Mouse (Mus musculus): ENCODE measurements around the gene Col16a1. TPM values are rescaled to one million over a fixed set of nuclear protein-coding genes. Genes with fewer than 3 reads are reported as not detected.

Gene Col16a1
- total RNA-seq, 2 experiments from 2014 or later = 61.7 to 92.4 TPM

DNA sequence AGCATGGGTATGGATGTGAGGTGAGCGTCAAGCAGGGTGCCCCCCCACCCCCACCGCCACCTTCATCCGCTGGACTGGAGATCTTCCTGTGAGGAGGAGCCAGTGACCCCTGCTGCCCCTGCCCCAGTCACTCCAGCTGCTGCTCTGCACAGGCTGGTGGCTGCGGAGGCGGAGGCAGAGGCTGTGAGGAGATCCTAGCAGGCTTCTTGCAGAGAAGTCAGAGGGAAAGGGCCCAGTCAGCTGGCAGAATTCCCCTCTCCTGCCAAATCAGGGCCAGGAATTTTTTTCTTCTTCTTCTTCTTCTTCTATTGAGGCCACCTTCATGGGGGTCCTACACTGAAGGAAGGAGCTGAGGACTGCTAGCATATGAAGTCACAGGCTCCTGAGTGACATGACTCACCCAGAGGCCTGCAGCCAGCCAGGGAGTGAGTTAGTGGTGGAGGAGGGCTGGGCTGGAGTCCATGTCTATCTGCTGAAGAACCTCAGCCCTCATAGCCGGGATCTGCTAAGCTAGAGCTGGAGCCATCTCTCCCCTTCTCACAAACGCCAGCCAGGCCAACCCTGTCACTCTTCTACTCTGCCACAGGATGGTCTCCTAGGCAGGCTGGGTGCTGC, 36.8 kb downstream of the Col16a1 start:
- no peak for DNase-seq

DNA sequence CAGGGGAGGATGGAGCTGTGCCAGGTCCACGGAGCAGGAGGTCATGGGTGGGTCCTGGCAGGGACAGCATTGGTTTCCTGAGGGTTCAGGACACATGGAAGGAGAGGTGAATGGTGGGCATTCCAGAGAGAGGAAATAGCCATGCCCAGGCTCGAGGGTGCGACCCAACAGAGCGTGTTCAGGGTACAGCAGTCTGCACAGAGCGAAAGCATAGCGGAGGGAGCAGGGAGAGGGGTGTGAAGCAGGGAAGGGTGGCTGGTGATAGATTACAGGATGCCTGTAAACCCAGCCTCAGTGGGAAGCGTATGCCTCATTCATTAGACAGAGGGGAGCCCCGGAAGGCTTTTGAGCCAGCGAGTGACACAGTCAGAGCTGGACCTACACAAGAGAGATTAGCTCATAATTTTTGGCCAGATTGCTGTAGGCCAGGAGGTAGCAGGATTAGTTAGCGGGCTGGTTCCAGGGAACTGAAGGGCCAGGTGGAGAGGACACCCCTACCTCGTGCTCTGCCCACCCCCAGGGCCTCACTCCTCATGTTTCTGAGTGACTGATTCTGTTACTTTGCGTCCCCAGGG, 37.7 kb downstream of the Col16a1 start:
- DNase-seq = no peak

DNA sequence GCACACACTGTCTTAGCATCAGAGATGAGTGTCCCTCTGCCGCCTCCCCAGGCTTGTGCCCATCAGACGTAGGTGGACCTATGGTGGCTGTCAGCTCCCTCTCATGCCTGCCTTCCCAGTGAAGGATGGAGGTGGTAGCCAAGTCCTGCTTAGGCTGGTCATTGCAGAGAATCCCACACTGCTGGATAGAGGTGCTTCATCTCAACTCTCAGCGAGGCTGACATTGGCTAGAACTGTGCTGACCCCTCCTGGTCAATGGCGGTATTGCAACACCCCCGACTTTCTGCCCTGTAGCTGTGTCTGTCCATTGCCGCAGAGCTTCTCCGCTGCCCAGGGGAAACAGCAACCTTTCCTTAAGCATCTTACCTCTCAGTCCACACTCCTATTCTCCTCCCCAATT, 39.7 kb downstream of the Col16a1 start:
- peak; percentile 96 for DNase-seq

DNA sequence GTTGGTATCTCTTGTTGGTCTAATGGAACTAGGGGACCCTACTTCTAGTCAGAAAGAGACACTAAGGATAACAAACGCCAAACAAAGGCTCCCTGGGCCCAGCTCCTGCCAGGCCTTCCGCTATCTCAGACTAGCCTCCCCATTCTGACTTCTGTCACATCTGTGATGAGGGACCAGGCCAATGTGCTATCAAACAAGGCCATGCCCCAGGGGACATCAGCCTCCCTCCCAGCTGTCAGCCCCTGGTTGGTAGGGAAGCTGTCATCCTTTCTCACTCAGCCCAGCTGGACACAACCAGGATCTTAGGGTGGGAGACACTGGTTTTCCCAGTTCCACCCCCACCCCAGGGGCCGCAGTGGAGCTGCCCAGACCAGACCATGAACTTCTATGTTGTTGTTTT, 47.5 kb downstream of the Col16a1 start:
- DNase-seq = no peak

DNA sequence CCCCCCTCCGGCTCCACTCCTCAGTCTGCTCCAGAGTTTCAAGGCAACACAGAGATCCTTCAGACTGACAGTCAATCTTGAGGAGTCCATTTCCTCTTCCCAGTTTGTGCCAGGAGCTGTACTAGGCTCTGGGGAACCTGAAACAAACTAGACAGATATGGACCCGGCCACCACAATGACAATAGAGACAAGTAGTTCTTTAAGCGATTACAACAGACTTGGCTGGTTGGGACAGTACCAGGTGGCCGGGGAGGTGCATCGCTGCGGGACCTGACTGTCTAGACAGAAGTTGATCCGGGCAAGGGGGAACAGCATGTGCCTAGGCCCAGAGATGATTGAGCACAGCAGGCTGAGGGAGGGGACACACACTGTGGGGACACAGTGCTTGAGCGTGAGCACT, 53.5 kb downstream of the Col16a1 start:
- DNase-seq = no peak

DNA sequence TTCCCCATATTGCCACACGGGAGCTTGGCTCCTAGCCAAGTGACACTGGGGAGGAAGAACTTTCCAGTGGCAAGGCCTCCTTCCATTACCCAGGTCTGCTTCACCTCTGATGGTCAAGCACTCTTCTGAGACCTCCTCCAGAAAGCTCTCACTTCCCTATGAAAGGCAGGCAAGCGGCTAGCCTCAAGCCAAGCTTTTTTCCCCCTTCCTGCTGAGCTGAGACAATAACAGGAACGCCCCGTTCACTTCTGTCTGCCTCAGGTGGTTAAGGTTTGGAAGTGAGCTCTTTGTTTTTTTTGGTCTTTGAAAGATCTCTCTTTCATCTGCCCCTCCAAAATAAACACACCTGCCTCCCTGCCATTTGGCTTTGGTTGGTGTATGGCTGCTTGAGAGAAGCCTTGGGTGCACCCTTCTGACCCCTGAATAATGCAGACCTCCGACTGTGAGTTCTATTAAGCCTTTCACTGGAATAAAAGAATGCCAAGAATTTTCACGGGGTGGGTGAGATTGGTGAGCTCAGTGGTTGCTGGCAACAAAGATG, 54.5 kb downstream of the Col16a1 start, which contains the start of gene Pef1:
TSS of gene Pef1 (plus strand) at position 448 of the 541 bp plus-strand sequence.
- no peak for DNase-seq

DNA sequence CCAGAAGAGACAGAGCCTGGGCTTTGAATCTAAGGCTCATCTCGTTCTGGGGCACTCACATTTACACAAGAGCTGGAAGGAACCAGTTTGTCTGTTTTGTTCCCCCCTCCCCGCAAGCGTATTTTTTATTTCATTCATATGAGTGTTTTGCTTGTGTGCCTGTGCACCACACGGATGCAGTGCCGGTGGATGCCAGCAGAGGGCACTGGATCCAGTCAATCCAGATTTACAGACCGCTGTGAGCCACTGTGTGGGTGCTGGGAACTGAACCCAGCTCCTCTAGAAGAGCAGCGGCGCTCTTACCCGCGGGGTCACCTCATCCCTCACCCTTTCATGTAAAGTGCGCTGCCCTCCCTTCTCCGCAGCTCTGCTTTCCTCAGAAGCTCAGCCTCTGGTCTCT, 56.0 kb downstream of the Col16a1 start:
- DNase-seq = no peak

DNA sequence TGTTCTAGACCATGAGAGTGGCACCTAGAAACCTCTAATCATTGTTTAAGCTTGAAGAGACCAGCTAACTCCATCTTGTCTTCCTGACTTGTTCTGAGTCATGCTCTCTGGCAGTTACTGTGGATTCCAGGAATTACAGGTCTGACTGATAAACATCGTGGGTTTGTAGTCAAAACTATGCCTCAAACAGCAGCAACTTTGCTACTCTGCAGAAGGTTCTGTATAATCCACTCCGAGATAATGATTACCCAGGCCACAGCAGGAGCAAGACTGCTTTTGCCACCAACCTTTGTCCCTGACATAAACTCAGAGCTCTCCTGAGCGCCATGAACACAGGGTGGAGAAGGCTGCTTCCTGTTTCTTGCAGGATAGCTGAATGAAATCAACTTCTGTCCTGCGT, 56.9 kb downstream of the Col16a1 start:
- no peak for DNase-seq

DNA sequence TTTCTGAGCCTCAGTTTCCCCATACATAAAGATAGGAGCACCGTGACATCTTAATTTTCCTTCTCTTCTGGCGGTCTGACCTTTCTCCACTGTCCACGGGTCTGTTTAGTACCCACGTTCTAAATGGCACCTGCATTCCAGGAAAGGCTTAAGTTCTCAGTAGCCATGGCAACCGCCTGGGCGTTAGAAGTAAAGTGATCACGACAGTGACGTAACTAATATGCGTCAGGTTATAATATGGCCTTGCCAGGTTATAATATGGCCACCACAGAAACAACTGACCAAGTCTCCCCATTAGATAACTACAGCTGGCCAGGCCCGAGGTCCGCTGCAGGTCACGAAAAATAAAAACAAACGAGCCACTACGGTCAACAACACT, 59.4 kb downstream of the Col16a1 start:
- DNase-seq = no peak

DNA sequence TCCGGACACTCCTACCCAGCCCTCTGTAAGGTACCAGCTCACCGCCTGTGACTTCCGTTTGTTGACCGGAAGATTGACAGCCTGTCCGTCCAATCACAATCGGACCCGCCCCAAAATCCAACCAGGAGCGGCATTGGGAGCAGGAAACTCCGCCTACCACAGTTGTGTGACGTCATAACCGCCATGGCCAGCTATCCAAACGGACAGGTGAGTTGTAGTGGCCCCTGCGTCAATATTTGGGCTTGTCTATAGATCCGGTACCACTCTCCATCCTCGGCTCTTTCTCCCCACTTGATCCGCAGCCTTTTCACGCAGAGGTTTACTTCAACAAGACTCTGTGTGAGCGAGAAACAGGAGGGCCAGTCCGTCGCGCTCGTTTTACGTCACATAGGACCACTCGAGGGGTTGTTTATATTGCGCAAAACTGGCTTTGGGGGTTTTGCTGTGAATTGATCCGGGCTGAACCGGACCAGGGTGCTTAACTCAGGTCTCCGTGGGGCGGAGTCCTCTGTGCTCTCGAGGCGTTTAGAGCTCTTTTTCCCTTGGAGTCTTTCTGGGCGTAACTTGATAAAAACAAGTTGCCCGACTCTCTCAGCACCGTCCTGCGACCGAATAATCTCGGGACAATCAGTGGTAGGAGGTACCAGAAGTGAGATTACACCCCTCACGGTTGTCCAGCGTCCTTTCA, 59.9 kb downstream of the Col16a1 start:
- DNase-seq = peak; percentile 100

DNA sequence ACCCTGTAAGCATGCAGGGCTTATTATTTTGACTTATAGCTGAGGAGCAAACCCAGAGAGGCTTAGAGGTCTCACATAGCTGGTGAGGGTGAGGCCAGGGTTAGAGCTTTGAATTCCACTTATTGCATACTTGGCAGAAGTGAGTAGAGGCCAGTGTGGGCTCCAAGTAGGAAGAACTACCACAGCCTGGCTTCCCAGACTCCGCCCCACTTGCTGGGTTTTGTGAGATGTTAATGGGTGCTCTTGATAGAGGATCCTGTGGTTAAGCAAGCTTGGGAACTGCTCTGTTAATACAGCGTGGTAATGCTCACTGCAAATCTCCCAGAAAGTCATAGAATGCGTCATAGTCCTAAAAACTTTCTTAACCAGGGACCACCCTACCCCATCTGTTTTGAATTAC, 61.3 kb downstream of the Col16a1 start:
- no peak for DNase-seq

DNA sequence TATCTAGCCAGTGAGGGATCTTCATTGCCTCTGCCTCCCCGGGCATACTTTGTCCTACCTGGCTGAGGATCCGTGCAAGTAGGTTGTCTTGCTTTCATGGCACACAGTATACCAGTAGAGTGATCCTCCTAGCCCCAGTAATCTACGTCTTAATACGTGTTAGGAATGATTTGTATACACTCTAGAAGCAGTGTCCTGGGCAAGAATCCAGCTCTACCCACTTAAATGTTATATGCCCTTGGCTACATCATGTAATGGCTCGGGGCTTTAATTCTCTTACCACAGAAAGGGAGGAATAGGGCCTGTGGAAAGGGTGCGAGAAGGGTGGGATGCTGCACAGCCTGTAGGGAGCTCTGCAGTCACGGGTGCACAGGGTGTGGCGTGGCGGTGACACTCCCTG, 62.0 kb downstream of the Col16a1 start:
- DNase-seq = no peak

DNA sequence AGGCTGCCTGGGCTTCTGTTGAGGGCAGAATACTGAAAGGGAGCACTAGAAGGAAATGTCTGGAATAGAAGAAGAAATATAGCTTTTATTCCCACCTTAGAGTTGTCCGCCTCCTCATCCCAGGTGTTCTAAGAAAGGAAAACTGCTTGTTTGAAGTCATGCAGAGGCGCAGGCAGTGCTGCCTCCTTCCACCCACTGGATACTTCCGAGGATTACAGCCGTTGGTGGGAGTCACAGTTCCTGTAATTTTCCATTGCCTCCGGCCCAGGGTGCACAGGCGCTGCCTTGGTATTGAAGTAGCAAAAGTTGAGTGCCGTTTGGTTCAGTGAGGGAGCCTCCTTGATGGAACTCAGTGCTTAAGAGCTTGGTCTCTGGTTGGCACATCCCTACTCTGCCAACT, 62.5 kb downstream of the Col16a1 start:
- DNase-seq = no peak

DNA sequence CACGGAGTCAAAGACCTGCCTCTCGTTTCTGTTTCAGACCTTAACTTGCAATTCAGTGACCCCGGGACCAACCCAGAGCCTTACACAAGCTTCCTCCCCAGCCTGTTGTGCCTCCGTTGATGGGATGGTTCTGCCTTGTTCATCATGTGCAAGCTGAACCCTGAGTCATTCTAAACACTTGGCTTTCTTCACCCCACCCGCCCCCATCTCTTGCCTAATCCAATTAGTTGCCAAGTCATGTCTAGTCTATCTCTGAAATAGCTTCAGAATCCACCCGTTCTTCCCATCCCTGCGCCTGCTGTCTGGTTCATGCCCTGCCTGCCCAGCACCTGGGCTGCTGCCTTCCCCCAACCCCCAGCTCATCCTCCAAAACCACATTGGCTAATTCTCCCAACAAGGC, 64.7 kb downstream of the Col16a1 start:
- no peak for DNase-seq

DNA sequence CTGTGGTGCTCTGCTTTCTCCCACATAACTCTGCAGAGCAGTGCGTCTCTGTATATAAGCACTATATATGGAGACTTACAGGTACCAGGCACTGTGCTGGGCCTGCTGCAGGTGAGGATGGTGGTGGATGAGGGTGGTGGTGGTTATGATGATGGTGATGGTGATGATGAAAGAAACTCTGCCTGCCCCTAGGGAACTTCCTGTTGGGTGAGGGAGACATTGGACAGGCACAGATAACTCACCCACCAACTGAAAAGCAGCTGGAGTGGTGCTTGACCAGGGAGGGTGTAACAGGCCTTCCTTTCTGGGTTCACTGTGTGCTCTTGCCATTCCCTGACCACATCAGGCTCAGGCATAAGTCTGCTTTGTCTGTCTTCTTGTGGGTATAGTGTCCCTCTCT, 65.1 kb downstream of the Col16a1 start:
- DNase-seq = no peak

DNA sequence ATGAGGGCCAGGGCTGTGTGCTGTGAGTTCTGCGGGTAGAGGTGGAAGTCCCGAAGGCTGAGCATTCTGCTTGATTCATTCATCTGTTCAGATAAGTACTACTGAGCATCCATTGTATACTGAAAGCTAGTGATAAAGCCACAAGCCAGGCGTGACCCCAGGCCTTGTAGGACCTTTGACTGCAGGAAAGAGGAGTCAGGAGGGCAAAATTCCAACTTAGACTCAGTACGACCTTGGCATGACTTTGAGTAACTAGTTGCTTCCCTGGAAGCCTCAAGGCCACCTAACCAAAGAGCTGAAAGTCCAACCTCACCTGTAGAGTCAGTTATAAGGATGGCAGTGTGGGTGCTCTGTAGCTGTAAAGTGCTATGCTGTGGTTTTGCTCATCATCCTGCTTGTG, 73.1 kb downstream of the Col16a1 start:
- no peak for DNase-seq

DNA sequence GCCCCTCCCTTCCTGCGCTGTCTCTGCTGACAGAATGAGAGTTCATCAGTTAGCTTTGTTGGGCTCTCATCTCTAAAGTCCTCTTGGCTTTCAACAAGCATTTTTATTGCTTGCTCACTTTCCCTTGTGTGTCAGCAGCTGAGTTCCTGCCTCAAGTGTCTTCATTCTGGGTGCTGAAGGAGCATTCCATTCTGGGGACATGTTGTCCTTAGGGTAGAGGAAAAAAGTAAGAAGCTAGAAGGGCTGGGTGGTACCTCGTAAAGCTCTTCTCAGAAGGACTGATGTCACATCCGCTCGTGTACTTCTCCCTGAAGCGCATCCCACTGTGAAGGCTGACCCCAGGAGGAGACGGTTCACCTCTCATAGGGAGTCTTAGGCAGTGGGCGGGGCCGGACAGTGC, 73.9 kb downstream of the Col16a1 start:
- no peak for DNase-seq

DNA sequence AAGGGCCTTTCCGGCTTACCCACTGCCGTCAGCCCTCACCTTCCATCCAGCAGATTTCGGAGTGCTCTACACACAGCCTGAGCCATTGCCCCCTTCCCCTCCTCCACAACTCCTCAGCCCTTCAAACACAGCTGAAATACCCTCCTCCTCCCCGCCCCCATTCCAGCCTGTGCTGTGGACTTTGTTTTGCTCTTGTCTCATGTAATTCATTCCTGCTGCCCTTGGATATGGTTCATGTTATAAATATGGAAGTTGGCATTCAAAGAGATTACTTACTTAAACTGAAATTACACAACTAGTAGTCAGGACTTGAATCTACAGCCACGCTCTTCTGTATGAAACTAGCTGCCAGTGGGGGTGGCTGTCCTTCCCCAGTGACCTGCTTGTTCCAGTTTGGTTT, 75.4 kb downstream of the Col16a1 start:
- no peak for DNase-seq

DNA sequence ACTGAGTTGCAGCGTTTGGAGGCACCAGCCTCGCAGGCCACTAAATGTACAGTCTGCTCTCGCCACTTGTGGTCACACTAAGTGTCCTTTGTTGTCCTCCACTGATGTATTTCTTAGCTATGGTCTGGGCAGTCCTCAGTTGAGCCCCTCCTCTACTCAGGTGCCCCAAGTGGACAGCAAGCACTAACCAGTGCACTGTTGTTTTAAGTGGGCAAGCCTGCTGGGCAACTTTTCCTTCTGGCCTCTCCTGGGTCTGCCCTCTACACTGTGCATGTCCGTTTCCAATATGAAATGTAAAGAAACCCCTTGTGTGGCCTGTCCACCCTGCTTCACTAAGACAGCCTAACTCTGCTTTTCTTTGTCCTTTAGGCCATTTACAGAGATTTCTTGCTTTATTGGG, 76.5 kb downstream of the Col16a1 start:
- no peak for DNase-seq

DNA sequence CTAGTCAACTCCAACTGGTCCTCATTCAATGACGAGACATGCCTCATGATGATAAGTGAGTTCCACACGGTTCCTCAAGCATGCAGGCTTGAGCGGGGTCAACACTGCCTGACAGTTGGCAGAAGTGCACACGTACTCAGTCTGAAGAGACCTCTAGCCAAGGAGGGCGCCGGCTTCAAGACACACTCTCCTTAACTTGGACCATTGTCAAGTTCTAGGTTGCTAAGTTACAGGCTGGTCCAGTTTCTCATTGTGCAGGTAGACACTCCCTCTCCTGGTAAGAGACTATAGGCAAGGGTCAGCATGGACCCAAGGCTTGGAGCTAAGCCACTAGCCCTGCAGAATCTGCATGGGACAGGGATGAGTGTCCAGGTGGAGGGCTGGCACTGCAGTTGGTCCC, 77.5 kb downstream of the Col16a1 start:
- DNase-seq = no peak

DNA sequence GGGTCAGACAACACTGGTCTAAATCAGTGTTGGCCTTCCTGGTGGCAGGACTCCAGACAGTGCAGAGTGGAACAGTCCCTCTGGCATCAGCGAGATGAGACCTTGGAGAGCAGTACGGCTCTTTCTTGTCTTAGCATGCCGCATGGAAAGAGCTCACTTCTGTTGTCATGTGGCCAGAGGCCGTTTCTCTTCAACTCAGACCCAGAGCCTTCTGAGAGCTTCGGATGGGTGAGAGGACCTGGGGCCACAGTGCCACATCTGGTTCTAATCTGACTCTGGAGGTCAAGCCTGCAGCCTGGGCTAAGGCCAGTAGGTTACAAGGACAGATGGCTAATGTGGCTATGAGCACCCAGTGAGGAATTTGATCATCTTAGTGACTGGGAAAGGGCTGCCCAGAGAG, 78.3 kb downstream of the Col16a1 start:
- DNase-seq = no peak

DNA sequence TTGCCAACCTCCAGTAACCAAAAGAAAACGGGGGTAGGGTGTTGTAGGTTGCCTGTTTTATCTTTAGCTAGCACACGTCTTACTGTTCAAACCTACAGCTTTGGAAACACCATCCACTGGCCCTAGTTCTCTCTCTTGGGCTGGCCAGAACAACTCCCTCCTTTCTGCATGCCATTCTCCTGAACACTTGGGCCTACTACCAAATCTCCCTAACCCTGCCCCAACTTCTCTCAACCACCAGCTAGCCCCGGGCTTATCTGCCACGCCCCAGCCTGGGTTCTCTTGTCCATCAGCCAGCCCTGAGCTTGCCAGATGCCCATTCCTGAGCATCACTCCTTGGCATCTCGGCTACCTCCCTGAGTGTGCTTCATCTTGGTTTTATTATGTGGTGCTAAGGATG, 81.3 kb downstream of the Col16a1 start:
- DNase-seq = no peak

DNA sequence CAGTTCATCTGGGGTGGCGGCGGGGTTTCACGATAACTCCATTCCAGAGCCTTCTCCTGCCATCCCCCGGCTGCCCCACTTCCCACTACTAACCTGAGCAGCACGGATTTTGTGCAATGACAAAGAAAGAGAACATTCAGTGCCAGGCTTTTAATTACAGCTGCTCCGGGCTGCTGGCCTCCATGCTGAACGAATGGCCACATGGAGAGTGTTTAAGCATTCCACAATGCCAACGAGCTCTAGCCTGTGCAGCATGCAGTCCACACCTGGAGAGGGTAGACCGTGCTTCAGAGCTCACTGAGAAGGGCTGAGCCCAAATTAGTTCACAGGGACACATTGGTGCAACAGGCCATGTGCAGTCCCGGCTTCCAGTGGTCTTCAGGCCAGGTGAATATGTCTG, 82.4 kb downstream of the Col16a1 start:
- DNase-seq = no peak

All from gastrocnemius, postnatal 10 days (tissue).